Mouse (Mus musculus): ENCODE measurements around the gene R3hdm2. TPM values are rescaled to one million over a fixed set of nuclear protein-coding genes. Genes with fewer than 3 reads are reported as not detected.

Gene R3hdm2
- total RNA-seq, 2 experiments from 2014 or later, result 118 to 153 TPM

DNA sequence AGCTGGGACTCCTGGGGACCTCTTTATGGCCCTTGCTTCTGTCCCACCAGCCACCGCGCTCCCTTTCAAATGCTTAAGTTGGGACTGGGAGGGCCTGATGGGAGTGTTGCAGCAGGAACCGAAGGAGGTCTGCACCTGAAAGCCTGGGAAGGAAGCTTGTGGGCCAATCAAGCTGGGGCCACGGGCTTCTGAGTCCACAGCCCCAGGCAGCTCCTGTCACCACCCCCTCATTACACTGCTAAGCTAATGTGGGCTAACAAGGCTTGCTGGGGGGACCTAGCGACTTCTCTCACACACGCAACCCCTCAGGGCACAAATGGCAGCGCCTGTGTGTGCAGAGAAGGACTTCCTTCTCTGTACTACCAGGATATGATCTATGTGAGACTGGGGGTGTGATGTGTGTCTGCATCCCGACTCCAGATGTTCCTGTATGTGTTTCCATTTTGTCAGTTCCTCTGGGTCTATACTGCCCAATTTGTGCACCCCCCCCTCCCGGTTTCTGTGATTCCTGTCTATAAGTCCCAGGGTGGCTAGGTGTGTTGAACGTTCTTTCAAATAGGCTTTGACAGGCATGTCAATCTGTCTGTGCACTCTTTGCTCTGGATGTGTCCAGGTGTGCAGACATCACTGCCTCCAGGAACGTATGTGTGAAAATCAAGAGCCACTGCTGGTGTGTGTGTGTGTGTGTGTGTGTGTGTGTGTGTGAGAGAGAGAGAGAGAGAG is 130.9 kb downstream of the R3hdm2 start:
- H3K27ac ChIP-seq, result no peak overlapping the region
- no peak for TF ChIP-seq CTCF (IDR thresholded peaks at IDR 0.05)
- DNase-seq, result no peak
- H3K4me3 ChIP-seq, result peak overlapping the region; percentile 83
- intact Hi-C loops (cut with DNase I), result no loop called here

DNA sequence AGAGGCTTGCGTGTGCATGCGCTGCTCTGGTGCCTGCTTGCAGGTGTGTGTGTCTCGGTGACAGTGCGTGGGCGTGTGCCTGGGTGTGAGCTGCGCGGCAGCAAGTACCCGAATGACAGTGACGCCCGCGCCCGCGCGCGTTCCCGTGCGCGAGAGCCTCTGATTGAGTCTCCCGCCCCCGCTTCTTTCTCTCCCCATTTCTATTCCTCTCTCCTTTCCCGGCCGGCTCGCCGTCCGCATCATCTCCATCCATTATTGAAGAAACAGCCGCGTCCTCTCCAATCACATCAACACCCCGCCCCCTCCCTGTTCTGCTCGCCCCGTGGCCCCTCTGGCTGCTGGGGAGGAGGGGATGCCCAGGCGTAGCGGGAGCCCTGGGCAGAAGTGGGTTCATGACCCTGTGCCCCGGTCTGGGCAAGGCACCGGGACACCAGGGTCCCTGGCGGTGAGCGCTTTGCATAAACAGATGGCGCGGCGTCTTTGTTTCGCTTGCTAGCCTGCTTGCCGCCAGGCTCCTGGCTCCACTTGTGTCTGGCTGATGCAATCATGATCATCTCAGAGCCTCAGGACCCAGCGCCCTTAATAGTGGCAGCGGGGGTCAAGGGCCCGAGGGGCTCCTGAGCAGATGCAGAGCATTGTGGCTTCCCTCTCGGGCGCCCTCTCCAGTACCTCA is 131.6 kb downstream of the R3hdm2 start:
- TF ChIP-seq CTCF (IDR thresholded peaks at IDR 0.05), result peak; percentile 48

DNA sequence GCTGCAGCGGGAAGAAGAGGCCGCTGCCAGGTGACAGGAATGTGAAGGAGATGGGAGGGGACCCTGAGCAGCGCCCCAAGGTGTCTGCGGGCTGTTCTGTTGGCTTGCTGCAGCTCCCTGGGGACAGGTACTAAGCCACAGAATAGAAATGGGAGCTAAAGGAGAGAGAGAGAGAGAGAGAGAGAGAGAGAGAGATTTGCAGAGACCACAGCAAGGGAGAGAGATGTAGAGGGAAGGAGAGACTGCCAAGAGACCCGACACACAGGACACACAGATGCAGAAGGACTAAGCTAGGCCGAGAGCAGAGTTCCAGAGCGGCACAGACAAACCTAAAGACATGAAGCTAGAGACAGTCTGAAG is 132.2 kb downstream of the R3hdm2 start:
- Histone ChIP-seq H3K27ac (peak overlapping the region; percentile 50), H3K4me3 (peak overlapping the region; percentile 83)
- intact Hi-C loops (cut with DNase I), result no loop called here
- DNase-seq, result no peak
- no peak for TF ChIP-seq CTCF (IDR thresholded peaks at IDR 0.05)

More for the DNA sequence above, 131.6 kb downstream of the R3hdm2 start:
- Histone ChIP-seq H3K4me3 (peak overlapping the region; percentile 83), H3K27ac (peak overlapping the region; percentile 50)
- DNase-seq, result peak; percentile 64
- intact Hi-C loops (cut with DNase I), result no loop called here

GRCm38 (mm10) chr10:127512813-127513212 is 132.7 kb downstream of the R3hdm2 start:
- H3K4me3 ChIP-seq, result peak overlapping the region; percentile 83
- DNase-seq, result peak; percentile 94
- TF ChIP-seq CTCF (IDR thresholded peaks at IDR 0.05), result no peak
- intact Hi-C loops (cut with DNase I), result loop anchor here (1.0 kb wide), 1 partner anchor 23 kb away; no protein-coding TSS in a partner anchor
- H3K27ac ChIP-seq, result peak overlapping the region; percentile 68

DNA sequence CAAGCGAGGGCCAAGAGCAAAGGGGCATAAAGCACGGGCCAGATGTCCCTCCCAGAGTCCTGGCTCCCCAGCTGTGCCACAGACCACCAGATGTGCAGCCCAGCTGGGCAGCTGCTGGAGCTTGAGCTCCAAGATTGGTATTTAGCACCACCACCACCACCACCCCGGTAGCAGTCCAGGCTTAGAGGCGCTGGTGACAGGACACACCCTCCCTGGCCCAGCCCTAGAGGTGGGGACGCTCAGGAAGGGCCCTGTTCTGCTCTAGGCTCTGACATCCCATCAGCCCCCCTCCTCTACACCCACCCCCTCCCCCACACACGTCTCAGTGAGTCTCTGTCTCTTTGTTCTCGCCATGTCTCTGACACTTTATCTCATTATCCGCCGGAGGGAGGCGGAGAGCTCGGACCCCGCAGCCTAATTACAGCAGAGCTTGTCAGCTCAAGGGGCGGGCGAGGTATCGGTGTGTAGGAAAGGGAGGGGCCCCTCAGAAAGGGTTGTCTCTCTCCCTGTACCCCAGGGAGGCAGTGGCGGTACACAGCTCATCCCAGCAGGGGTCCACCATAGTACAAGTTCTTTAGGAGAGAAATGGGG is 133.5 kb downstream of the R3hdm2 start:
- intact Hi-C loops (cut with DNase I), result loop anchor here (1.0 kb wide), 1 partner anchor 23 kb away; no protein-coding TSS in a partner anchor
- no peak for TF ChIP-seq CTCF (IDR thresholded peaks at IDR 0.05)
- H3K27ac ChIP-seq, result peak overlapping the region; percentile 68
- no peak for DNase-seq
- H3K4me3 ChIP-seq, result peak overlapping the region; percentile 83

DNA sequence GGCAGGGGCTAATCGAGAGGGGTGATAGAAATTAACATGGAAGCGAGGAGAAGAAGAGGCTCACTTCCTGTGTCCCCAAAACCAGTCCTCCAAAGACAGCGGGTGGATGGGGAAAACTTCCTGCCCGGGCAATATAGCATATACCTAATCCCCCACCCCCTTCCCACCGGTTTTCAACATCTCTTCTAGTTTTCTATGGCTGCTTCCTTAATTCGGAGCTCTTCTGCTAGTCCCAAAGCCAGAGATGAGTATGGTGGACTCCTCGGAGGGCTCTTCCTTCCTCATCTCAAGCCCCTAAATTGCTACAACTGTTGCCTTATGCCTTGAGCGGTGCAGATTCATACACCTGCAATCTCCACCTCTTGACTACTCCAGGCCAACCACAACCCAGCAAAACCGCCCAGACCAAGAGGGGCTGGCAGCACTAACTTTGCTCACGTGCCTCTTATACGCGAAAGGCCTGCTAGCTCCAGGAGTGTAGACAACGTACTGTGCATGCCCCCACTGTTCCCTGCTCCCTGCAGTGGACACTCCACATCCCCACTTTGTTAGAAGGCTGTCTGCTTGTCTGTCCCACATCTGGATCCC is 134.1 kb downstream of the R3hdm2 start:
- TF ChIP-seq CTCF (IDR thresholded peaks at IDR 0.05), result no peak
- Histone ChIP-seq H3K27ac (peak overlapping the region; percentile 78), H3K4me3 (peak overlapping the region; percentile 63)
- intact Hi-C loops (cut with DNase I), result no loop called here
- DNase-seq, result no peak

DNA sequence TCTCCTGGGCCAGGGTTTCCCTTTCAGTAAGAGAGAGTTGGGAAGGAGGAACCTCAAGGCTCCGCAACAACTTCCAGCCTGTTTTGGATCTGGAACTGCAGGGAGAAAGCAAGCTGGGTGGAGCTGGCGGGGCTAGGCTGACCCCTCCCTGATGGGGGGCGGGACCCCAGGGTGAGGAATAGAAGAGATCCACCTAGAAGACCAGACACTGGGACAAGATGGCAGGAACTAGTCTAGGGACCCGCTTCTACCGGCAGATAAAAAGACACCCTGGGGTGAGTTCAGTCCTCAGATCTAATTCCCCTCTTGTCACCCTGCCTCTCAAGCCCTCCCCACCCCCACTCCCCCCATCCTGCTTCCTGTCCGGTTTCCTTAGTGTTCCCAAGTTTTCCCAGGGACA is 134.6 kb downstream of the R3hdm2 start, which contains the start of gene Ndufa4l2:
Ndufa4l2 (plus strand) TSS at position 204 of the 400 bp plus-strand sequence.
- no peak for TF ChIP-seq CTCF (IDR thresholded peaks at IDR 0.05)
- Histone ChIP-seq H3K27ac (peak within 1 kb of the TSS; percentile 78), H3K4me3 (peak within 1 kb of the TSS; percentile 63)
- intact Hi-C loops (cut with DNase I), result no loop called here
- DNase-seq, result peak; percentile 79

DNA sequence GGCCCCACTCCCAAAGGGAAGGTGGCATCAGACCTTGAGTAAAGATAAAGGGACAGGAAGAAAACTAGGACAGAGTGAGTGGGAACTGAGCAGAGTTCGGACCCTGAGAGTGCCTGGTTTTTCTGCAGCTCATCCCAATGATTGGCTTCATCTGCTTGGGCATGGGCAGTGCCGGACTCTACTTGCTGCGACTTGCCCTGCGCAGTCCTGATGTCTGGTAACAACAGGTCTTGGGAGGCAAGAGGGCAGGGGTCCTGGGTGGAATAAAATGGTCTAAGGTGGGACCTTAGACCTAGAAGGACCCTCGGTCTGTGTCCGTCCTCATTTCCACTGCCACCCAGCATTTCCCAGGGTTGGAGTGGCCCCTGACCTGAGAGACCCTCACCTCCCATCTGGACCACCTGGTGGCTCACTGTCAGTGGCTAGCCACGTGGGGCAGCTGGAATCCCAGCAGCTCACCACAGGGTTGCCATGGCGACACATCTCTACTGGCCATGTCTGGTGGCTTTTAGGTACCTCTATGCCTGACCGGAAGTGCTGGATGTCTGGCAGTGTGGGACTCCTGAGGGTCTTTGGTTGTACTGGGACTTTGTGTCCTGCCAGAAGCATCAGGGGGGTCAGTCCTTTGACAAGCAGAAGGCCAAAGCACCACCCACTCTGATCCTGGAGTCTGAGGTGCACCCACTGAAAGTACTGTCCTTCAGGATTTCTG is 135.3 kb downstream of the R3hdm2 start:
- DNase-seq, result no peak
- Histone ChIP-seq H3K27ac (peak overlapping the region; percentile 78), H3K4me3 (peak overlapping the region; percentile 63)
- intact Hi-C loops (cut with DNase I), result no loop called here
- no peak for TF ChIP-seq CTCF (IDR thresholded peaks at IDR 0.05)

GRCm38 (mm10) chr10:127515983-127516459 is 135.9 kb downstream of the R3hdm2 start:
- no peak for DNase-seq
- intact Hi-C loops (cut with DNase I), result no loop called here
- no peak for TF ChIP-seq CTCF (IDR thresholded peaks at IDR 0.05)
- Histone ChIP-seq H3K27ac (peak overlapping the region; percentile 78), H3K4me3 (peak overlapping the region; percentile 63)

GRCm38 (mm10) chr10:127516576-127517260 is 136.6 kb downstream of the R3hdm2 start:
- intact Hi-C loops (cut with DNase I), result no loop called here
- peak; percentile 63 for DNase-seq
- no peak for TF ChIP-seq CTCF (IDR thresholded peaks at IDR 0.05)
- Histone ChIP-seq H3K27ac (peak overlapping the region; percentile 78), H3K4me3 (peak overlapping the region; percentile 63)

DNA sequence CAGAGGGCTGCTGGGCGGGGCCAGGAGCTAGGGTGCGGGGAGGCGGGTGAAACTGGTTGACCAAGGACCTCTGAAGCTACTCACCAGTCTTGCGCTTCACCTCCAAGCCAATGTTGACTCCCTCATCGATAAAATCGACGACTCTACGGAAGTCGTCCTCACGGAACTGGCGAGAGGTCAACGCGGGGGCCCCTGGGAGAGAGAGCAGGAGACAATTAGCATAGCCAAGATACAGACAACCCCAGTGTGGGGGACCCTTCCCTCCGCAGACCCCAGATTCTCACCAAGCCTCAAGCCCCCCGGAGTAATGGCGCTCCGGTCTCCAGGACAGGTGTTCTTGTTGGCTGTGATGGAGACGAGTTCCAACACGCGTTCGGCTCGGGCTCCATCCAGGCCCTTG is 137.8 kb downstream of the R3hdm2 start:
- Histone ChIP-seq H3K27ac (no peak overlapping the region; the same call in 1 of the 2 replicates), H3K4me3 (no peak overlapping the region)
- TF ChIP-seq CTCF (IDR thresholded peaks at IDR 0.05), result no peak
- DNase-seq, result no peak
- intact Hi-C loops (cut with DNase I), result no loop called here
